Mouse (Mus musculus): ENCODE results near the gene Gm20838.
"Not testable (repeated sequence)": the region's sequence is repeated elsewhere in the genome, so short reads cannot be mapped to it uniquely, and the experiment has no call there.

Gm20838 gene

GRCm38 (mm10) chrY:33543064-33543463 lies at the start of gene Gm20838:
Gm20838 (minus strand) TSS chrY:33543164.
- DNase-seq = not testable (repeated sequence)

Measured in right cerebral cortex, postnatal 25 days (tissue).